Mouse (Mus musculus) right cerebral cortex, adult 2 months (tissue): ENCODE measurements around the gene Atxn7l3.
"Not testable (repeated sequence)": the region's sequence is repeated elsewhere in the genome, so short reads cannot be mapped to it uniquely, and the experiment has no call there.

Experiments used
- DNase-seq, 2 experiments: peaks; one replicate each; pipeline ENCODE4 v3.0.0; 2021 to 2022; ENCODE audit warnings: low spot score in 2 of 2

The Atxn7l3 gene

GRCm38 (mm10) chr11:102294887-102295597 lies 1.4 kb downstream of the Atxn7l3 start:
- peak; percentile 44 to 47 for DNase-seq

- DNase-seq: no peak
Measured at GRCm38 (mm10) chr11:102294416-102294815, 2.0 kb downstream of the Atxn7l3 start.

- no peak for DNase-seq
Measured at GRCm38 (mm10) chr11:102293971-102294370, 2.5 kb downstream of the Atxn7l3 start.

DNA sequence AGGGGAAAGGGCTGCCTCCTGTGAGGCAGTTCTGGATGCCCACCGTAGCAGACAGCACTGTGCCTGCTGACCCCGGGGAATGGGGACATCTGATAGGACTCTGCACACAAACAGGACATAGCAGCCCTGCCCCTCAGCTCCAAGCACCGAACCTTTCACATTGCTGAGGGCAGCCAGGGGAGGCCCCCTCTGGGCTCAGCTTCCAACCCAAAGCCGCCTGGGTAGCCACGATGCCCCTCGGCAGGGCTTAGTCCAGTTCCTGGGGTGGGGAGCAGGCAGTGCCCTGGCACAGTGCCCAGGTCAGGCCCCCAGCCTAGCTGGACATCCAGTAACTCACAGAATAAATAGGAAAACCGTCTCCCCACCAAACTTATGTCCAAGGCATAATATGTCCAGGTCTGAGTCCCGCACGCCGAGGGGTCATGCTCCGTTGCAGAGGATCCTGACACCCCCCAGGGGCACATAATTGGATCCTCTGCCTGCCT lies 5.3 kb downstream of the Atxn7l3 start:
- DNase-seq: no peak

DNA sequence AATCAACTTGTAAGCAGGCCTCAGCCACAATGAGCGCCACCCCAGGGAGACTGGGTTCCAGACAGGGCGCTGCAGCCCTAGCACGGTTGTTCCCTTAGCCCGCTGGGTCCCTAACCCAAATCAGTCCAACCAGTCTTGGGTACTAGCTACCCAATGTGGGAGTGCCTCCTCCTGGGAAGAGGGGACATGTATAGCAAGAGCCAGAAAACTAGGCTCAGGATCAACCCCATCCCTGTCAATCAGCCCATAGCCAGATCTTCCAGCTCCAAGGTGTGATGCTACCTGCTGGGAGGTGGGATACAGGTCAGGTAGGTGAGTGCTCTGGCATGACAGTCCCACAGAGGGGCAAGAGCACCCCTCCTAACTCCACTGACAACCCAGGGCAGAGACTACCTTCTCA lies 6.3 kb downstream of the Atxn7l3 start:
- DNase-seq: no peak

- DNase-seq: no peak
Measured at GRCm38 (mm10) chr11:102289511-102290100, 6.8 kb downstream of the Atxn7l3 start.

- no peak for DNase-seq
Measured at GRCm38 (mm10) chr11:102288913-102289312, 7.5 kb downstream of the Atxn7l3 start.

- DNase-seq: no peak
Measured at GRCm38 (mm10) chr11:102288027-102288804, 8.2 kb downstream of the Atxn7l3 start.

- no peak for DNase-seq
Measured at GRCm38 (mm10) chr11:102287485-102287884, 8.9 kb downstream of the Atxn7l3 start.

GRCm38 (mm10) chr11:102285095-102285834 lies 11.2 kb downstream of the Atxn7l3 start:
- DNase-seq: no peak

DNA sequence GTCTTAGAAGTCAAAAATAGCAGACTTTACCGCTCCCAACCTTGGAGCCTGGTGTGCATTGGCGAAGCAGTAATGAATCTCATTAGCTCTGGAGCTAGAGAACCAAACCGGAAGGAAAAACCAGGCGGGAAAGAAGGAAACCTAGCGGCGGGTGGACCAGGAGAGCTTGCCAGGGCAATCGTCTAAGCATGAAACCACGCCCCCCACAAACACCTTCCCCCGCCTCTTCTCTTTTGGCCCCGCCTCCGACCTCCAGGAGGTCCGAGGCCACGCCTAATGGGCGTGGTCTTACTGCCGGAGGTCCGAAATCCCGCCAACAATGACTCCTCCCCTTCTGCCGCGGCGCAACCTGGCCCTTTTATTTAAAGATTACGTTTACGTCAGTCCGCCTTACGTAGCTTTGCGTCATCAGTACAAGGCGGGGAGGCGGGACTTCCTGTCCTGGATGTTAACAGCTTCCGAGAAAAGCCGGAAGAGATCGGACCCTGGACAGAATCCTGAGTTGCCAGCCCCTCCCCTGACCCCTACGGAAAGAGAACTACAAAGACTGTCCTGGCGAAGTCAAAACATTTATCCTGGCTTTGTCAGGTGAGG lies 11.8 kb downstream of the Atxn7l3 start, which contains the start of gene Tmub2:
Gene Tmub2, plus strand, starts transcription at position 431 of the 594 bp plus-strand sequence.
- peak; percentile 95 to 99 for DNase-seq

DNA sequence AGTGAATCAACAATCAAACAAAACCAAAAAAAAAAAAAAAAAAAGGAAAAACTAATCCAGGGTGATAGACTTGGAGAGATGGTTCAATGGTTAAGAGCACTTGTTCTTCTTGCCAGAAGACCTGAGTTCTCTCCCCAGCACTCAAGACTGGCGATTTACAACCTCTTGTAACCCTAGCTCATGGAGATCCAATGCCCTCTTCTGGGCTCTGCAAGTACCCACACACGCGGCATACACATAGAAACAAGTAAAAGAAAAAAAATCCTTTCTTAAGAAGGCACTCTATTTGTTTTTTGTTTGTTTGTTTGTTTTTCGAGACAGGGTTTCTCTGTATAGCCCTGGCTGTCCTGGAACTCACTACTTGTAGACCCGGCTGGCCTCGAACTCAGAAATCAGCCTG lies 12.5 kb downstream of the Atxn7l3 start:
- no peak for DNase-seq

DNA sequence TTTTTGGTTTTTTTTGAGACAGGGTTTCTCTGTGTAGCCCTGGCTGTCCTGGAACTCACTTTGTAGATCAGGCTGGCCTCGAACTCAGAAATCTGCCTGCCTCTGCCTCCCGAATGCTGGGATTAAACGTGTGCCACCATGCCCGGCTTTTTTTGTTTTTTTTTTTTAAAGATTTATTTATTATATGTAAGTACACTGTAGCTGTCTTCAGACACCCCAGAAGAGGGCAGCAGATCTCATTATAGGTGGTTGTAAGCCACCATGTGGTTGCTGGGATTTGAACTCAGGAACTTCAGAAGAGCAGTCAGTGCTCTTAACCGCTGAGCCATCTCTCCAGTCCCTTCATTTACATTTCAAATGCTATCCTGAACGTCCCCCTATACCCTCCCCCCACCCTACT lies 16.2 kb downstream of the Atxn7l3 start:
- DNase-seq: not testable (repeated sequence)

DNA sequence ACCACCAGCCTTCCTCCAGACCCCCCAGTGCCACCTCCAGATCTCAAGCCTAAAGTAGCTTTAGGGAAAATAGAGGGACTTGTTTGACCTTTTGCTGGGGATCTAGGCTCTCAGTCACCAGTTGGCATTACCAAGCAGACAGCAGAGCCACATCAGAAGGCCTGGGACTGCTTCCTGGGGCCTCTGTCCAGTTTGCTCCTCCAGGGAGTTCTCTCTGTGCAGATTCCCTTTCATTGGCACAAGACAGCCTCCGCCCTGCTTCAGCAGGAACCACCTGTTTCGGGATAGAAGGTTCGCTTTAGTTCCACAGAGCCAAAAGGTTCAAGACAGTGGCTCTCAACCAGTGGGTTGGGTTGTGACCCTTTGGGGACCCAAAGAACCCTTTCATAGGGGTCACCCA lies 16.8 kb downstream of the Atxn7l3 start:
- no peak for DNase-seq

DNA sequence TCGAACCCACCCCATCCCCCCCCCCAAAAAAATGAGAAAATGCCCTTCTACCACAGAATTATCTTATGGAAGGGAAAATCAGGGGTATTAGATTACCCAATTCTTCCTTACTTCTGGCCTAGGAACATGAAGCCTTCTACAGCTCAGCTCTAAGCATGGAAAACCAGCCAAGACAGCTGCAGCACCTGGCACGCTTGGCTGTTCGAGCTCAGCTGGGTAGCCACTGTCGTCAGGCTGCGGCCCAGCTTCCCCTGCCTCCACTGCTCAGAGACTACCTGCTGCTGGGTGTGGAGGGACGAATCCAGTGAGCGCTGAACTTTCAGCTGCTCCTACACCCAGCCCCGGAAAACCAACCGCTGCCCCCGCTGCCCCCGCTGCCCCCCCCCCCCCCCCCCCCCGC lies 18.7 kb downstream of the Atxn7l3 start:
- no peak for DNase-seq

GRCm38 (mm10) chr11:102276411-102276915 lies 20.0 kb downstream of the Atxn7l3 start:
- DNase-seq: peak in 1 of 2 experiments; percentile 34

GRCm38 (mm10) chr11:102268520-102269244 lies 27.7 kb downstream of the Atxn7l3 start, which contains the start of gene Asb16:
Gene Asb16 (plus strand): TSS chr11:102268743.
- no peak for DNase-seq

GRCm38 (mm10) chr11:102267480-102267879 lies 29.0 kb downstream of the Atxn7l3 start:
- DNase-seq: peak; percentile 83

DNA sequence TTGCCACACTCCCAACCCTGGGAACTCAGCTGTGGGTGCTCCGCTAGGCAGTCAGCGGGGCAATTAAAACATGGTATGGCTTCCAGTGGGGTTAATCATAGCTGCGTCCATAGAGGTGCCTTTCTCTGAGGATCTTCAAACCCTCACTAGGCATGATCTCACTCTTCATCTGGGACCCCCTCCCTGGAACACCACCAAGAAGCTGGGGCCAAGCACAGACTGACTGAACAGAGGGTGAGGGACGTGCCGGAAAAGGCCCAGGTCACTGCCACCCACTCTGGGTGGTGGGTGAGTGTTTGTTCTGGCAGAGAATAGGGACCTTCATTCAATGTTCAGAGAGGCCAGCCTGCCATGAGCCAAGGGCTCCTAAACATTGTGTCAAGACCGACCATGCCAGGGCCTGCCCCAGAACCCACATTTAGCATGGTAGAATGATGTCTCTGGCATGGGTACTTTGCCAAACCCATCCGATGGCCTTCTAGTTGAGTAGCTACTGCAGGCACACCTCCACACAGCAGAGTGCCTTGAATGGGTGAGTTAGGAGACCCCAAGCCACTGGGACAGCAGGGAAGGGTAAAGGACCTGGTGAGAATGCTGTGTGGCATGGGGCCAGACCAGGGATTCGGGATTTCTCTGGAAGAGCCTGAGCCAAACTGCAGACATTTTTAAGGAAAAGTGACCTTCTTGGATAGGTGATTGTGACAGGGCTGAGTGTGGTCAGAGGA lies 29.6 kb downstream of the Atxn7l3 start:
- no peak for DNase-seq

GRCm38 (mm10) chr11:102265816-102266215 lies 30.6 kb downstream of the Atxn7l3 start:
- DNase-seq: no peak
